Mouse (Mus musculus) liver, embryonic 16.5 days (tissue): ENCODE data around the gene Kif13a. TPM values are rescaled to one million over a fixed set of nuclear protein-coding genes. Genes with fewer than 3 reads are reported as not detected.

Experiments used
- ATAC-seq: fragments of 200-750 bp; cut with Nextera tagmentation; 2 replicates; pipeline ENCODE4 v1.8.0; 2017; ENCODE audit warnings: low read depth, mild to moderate bottlenecking, moderate number of reproducible peaks, moderate library complexity
- H3K27ac ChIP-seq: fragments of 300-500 bp; sonication (generic); 2 replicates; pipeline ENCODE4 v1.5.1; 2014; ENCODE audit warnings: mild to moderate bottlenecking, low read length
- H3K27me3 ChIP-seq: fragments of 300-500 bp; sonication (generic); 2 replicates; pipeline ENCODE4 v1.6.1; 2014; ENCODE audit warnings: low read depth, low read length, mixed read lengths; ENCODE audit not compliant: control insufficient read depth, insufficient read depth
- H3K36me3 ChIP-seq: fragments of 300-500 bp; sonication (generic); 2 replicates; pipeline ENCODE4 v1.6.1; 2014; ENCODE audit warnings: mild to moderate bottlenecking; ENCODE audit not compliant: control insufficient read depth, insufficient read depth
- H3K4me1 ChIP-seq: fragments of 300-500 bp; sonication (generic); 2 replicates; pipeline ENCODE4 v1.6.1; 2014; ENCODE audit warnings: low read depth, low read length, mixed read lengths; ENCODE audit not compliant: control insufficient read depth
- H3K4me2 ChIP-seq: fragments of 300-500 bp; sonication (generic); 2 replicates; pipeline ENCODE4 v1.6.1; 2014; ENCODE audit warnings: low read depth, low read length, mixed read lengths
- H3K4me3 ChIP-seq: fragments of 300-500 bp; sonication (generic); 2 replicates; pipeline ENCODE4 v1.5.1; 2014; ENCODE audit warnings: low read depth, mild to moderate bottlenecking, low read length
- H3K9ac ChIP-seq: fragments of 300-500 bp; sonication (generic); 2 replicates; pipeline ENCODE4 v1.6.1; 2014; ENCODE audit warnings: low read depth, low read length
- H3K9me3 ChIP-seq: fragments of 300-500 bp; sonication (generic); replicated peaks from 2 replicates; pipeline ENCODE4 v1.6.1; 2016; ENCODE audit warnings: low read length; ENCODE audit not compliant: control insufficient read depth
- WGBS: fragments of 180-500 bp; shearing (Covaris S2); extraction: QIAGEN DNeasy Blood & Tissue Kit; methylation state at CpG from one replicate; pipeline ENCODE4 v1.1.7; 2014; ENCODE audit not compliant: insufficient replicate concordance; 5-methylcytosine and 5-hydroxymethylcytosine counted together
- polyA plus RNA-seq: library from polyadenylated mRNA; unstranded; fragments of >200 nt; fragmentation: Nextera tagmentation; extraction: Ambion mirVana; gene quantifications from 2 replicates; pipeline ENCODE4 v1.2.1, GENCODE M21; 2015

Gene Kif13a
- polyA plus RNA-seq, 1 experiment from 2014 or later, result 1.5 TPM

GRCm38 (mm10) chr13:46810098-46810497 is 119.6 kb downstream of the Kif13a start:
- Histone ChIP-seq H3K27me3 (no peaks in the 10 kb centered on the region), H3K27ac (no peak overlapping the region), H3K9ac (no peak overlapping the region), H3K4me3 (no peak overlapping the region), H3K4me1 (no peaks in the 10 kb centered on the region), H3K9me3 (no peaks in the 10 kb centered on the region), H3K4me2 (no peak overlapping the region), H3K36me3 (peaks cover 10% of the 10 kb centered on the region)
- 81% methylated on average over 12 of the region's 12 CpGs for WGBS
- ATAC-seq, result no peak

GRCm38 (mm10) chr13:46807901-46808300 is 121.8 kb downstream of the Kif13a start:
- Histone ChIP-seq H3K27me3 (no peaks in the 10 kb centered on the region), H3K4me1 (no peaks in the 10 kb centered on the region), H3K9me3 (no peaks in the 10 kb centered on the region), H3K4me3 (no peak overlapping the region), H3K36me3 (peaks cover 7% of the 10 kb centered on the region; the same call in 1 of the 2 replicates), H3K9ac (no peak overlapping the region), H3K4me2 (no peak overlapping the region), H3K27ac (no peak overlapping the region)
- ATAC-seq, result no peak
- WGBS, result 76% methylated on average over 11 of the region's 11 CpGs

- Histone ChIP-seq H3K9me3 (no peaks in the 10 kb centered on the region), H3K4me1 (no peaks in the 10 kb centered on the region), H3K9ac (no peak overlapping the region), H3K4me3 (no peak overlapping the region), H3K4me2 (no peak overlapping the region), H3K27ac (no peak overlapping the region), H3K27me3 (no peaks in the 10 kb centered on the region), H3K36me3 (no peaks in the 10 kb centered on the region)
- no peak for ATAC-seq
- WGBS, result 83% methylated on average over 13 of the region's 13 CpGs
These were observed 128.5 kb downstream of the Kif13a start for GRCm38 (mm10) chr13:46801196-46801595.

- Histone ChIP-seq H3K36me3 (0 out of 2 replicates have a peak, but pooled peaks cover 2% of the 10 kb centered on the region), H3K4me3 (no peak overlapping the region), H3K4me2 (no peak overlapping the region), H3K9ac (no peak overlapping the region), H3K9me3 (no peaks in the 10 kb centered on the region), H3K4me1 (no peaks in the 10 kb centered on the region), H3K27ac (no peak overlapping the region), H3K27me3 (no peaks in the 10 kb centered on the region)
- no peak for ATAC-seq
- 33% methylated on average over 4 of the region's 4 CpGs for WGBS
These were observed 131.5 kb downstream of the Kif13a start for GRCm38 (mm10) chr13:46798156-46798555.

GRCm38 (mm10) chr13:46796381-46796780 is 133.3 kb downstream of the Kif13a start:
- no peak overlapping the region for H3K27ac ChIP-seq
- H3K4me2 ChIP-seq, result no peak overlapping the region
- H3K9me3 ChIP-seq, result no peaks in the 10 kb centered on the region
- no peak for ATAC-seq
- no peaks in the 10 kb centered on the region for H3K27me3 ChIP-seq
- WGBS, result 79% methylated on average over 1 of the region's 1 CpGs
- no peak overlapping the region for H3K9ac ChIP-seq
- H3K36me3 ChIP-seq, result 0 out of 2 replicates have a peak, but pooled peaks cover 2% of the 10 kb centered on the region
- H3K4me1 ChIP-seq, result no peaks in the 10 kb centered on the region
- no peak overlapping the region for H3K4me3 ChIP-seq

GRCm38 (mm10) chr13:46793824-46794223 is 135.8 kb downstream of the Kif13a start:
- Histone ChIP-seq H3K27me3 (no peaks in the 10 kb centered on the region), H3K27ac (no peak overlapping the region)
- WGBS, result 79% methylated on average over 13 of the region's 13 CpGs

GRCm38 (mm10) chr13:46788452-46788851 is 141.2 kb downstream of the Kif13a start:
- 81% methylated on average over 8 of the region's 8 CpGs for WGBS
- H3K4me3 ChIP-seq, result no peak overlapping the region
- no peak overlapping the region for H3K4me2 ChIP-seq
- no peaks in the 10 kb centered on the region for H3K4me1 ChIP-seq
- no peak overlapping the region for H3K27ac ChIP-seq
- no peak for ATAC-seq
- 0 out of 2 replicates have a peak, but pooled peaks cover 2% of the 10 kb centered on the region for H3K36me3 ChIP-seq
- H3K9ac ChIP-seq, result no peak overlapping the region
- no peaks in the 10 kb centered on the region for H3K9me3 ChIP-seq
- H3K27me3 ChIP-seq, result no peaks in the 10 kb centered on the region

More at GRCm38 (mm10) chr13:46793824-46794223, 135.8 kb downstream of the Kif13a start:
- Histone ChIP-seq H3K9ac (no peak overlapping the region), H3K36me3 (0 out of 2 replicates have a peak, but pooled peaks cover 2% of the 10 kb centered on the region), H3K4me3 (no peak overlapping the region), H3K4me2 (no peak overlapping the region), H3K4me1 (no peaks in the 10 kb centered on the region), H3K9me3 (no peaks in the 10 kb centered on the region)
- no peak for ATAC-seq

- H3K36me3 ChIP-seq, result no peaks in the 10 kb centered on the region
- no peak overlapping the region for H3K9ac ChIP-seq
- no peaks in the 10 kb centered on the region for H3K9me3 ChIP-seq
- H3K4me3 ChIP-seq, result no peak overlapping the region
- 65% methylated on average over 2 of the region's 2 CpGs for WGBS
- H3K27ac ChIP-seq, result no peak overlapping the region
- H3K4me2 ChIP-seq, result no peak overlapping the region
- H3K4me1 ChIP-seq, result no peaks in the 10 kb centered on the region
- ATAC-seq, result no peak
- no peaks in the 10 kb centered on the region for H3K27me3 ChIP-seq
These were observed 142.8 kb downstream of the Kif13a start for GRCm38 (mm10) chr13:46786836-46787235.

GRCm38 (mm10) chr13:46786064-46786561 is 143.6 kb downstream of the Kif13a start:
- no peaks in the 10 kb centered on the region for H3K36me3 ChIP-seq
- H3K27me3 ChIP-seq, result no peaks in the 10 kb centered on the region
- no peaks in the 10 kb centered on the region for H3K9me3 ChIP-seq
- no peaks in the 10 kb centered on the region for H3K4me1 ChIP-seq
- no peak overlapping the region for H3K9ac ChIP-seq
- no peak for ATAC-seq
- H3K4me3 ChIP-seq, result no peak overlapping the region
- H3K27ac ChIP-seq, result no peak overlapping the region
- no peak overlapping the region for H3K4me2 ChIP-seq
- 75% methylated on average over 10 of the region's 10 CpGs for WGBS
